Mouse (Mus musculus) CH12.LX (cell line): ENCODE measurements around the gene Gls.

Experiments used
- E2F4 ChIP-seq: IDR thresholded peaks from 2 replicates; pipeline ENCODE4 v1.6.1; 2011; ENCODE audit warnings: low read depth, low read length, improper control_type of control experiment; ENCODE audit not compliant: insufficient replicate concordance
- JUN ChIP-seq: IDR thresholded peaks from 2 replicates; pipeline ENCODE4 v1.6.1; 2011; ENCODE audit warnings: low read depth, mild to moderate bottlenecking, low read length, improper control_type of control experiment, moderate library complexity; ENCODE audit not compliant: insufficient read depth
- MAFK ChIP-seq: IDR thresholded peaks from 2 replicates; pipeline ENCODE4 v1.6.1; 2011; ENCODE audit warnings: low read length, improper control_type of control experiment; ENCODE audit not compliant: insufficient replicate concordance
- POLR2A ChIP-seq: IDR thresholded peaks from 2 replicates; pipeline ENCODE4 v1.6.1; 2011; ENCODE audit warnings: low read depth, mild to moderate bottlenecking, improper control_type of control experiment, low read length
- USF1 ChIP-seq: IDR thresholded peaks from 2 replicates; pipeline ENCODE4 v1.6.1; 2014; ENCODE audit warnings: low read depth, mild to moderate bottlenecking, inconsistent platforms, low read length, improper control_type of control experiment

DNA sequence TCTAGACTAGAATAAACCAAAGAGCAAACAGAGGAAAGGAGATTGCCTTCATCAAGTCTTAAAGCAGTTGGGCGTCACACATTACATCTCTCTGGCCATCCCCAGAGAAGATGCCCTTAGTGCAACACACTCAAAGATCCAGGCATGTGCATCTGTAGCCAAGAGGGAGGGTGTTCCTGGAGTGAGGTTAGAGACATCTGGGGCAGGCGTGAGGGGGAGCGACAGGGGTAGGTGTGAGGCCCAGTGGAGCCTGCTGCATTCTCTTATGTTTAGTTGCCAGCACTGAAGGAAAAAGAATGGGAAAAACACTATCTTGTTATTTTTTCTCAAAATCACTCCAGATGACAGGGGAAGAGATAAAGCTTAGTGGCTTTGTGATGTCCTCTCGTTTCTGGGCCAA lies 89.8 kb downstream of the Gls start:
- no peak for TF ChIP-seq E2F4
- no peak for TF ChIP-seq JUN
- no peak for TF ChIP-seq MAFK
- TF ChIP-seq POLR2A: no peak
- TF ChIP-seq USF1: no peak
